Mouse (Mus musculus) hindbrain, embryonic 11.5 days (tissue): ENCODE measurements around the gene Gm28308. TPM values are rescaled to one million over a fixed set of nuclear protein-coding genes. Genes with fewer than 3 reads are reported as not detected.
A peak's percentile ranks its signal among the peaks of the same experiment; 100 is the strongest.

Experiments
- ATAC-seq: fragments of 200-750 bp; cut with Nextera tagmentation; 2 replicates; pipeline ENCODE4 v1.8.0; 2017; ENCODE audit warnings: mild to moderate bottlenecking, moderate TSS enrichment, moderate library complexity; ENCODE audit not compliant: low FRiP score
- DNase-seq: peaks from one replicate; pipeline ENCODE4 v3.0.0-alpha.2; 2015; ENCODE audit warnings: low spot score
- H3K27ac ChIP-seq: fragments of 300-500 bp; sonication (generic); 2 replicates; pipeline ENCODE4 v1.5.1; 2014; ENCODE audit warnings: mild to moderate bottlenecking, low read depth, low read length
- H3K27me3 ChIP-seq: fragments of 300-500 bp; sonication (generic); 2 replicates; pipeline ENCODE4 v1.6.1; 2014; ENCODE audit warnings: mild to moderate bottlenecking, low read length, moderate library complexity, mixed read lengths; ENCODE audit not compliant: control insufficient read depth, insufficient read depth
- H3K36me3 ChIP-seq: fragments of 300-500 bp; sonication (generic); 2 replicates; pipeline ENCODE4 v1.6.1; 2014; ENCODE audit warnings: mild to moderate bottlenecking, low read length, moderate library complexity, mixed read lengths; ENCODE audit not compliant: control insufficient read depth, insufficient read depth
- H3K4me1 ChIP-seq: fragments of 300-500 bp; sonication (generic); replicated peaks from 2 replicates; pipeline ENCODE4 v1.6.1; 2014; ENCODE audit warnings: low read length, mixed read lengths; ENCODE audit not compliant: control insufficient read depth, insufficient read depth
- H3K4me2 ChIP-seq: fragments of 300-500 bp; sonication (generic); replicated peaks from 2 replicates; pipeline ENCODE4 v1.6.1; 2014; ENCODE audit warnings: mild to moderate bottlenecking, low read depth, low read length
- H3K4me3 ChIP-seq: fragments of 300-500 bp; sonication (generic); 2 replicates; pipeline ENCODE4 v1.5.1; 2014; ENCODE audit warnings: low read depth, low read length
- H3K9ac ChIP-seq: fragments of 300-500 bp; sonication (generic); 2 replicates; pipeline ENCODE4 v1.6.1; 2014; ENCODE audit warnings: low read depth, low read length
- H3K9me3 ChIP-seq: fragments of 300-500 bp; sonication (generic); 2 replicates; pipeline ENCODE4 v1.6.1; 2016; ENCODE audit warnings: low read length; ENCODE audit not compliant: control insufficient read depth
- WGBS: fragments of 180-500 bp; shearing (Covaris S2); extraction: QIAGEN DNeasy Blood & Tissue Kit; methylation state at CpG from one replicate; pipeline ENCODE4 v1.1.7; 2014; 5-methylcytosine and 5-hydroxymethylcytosine counted together
- polyA plus RNA-seq: library from polyadenylated mRNA; unstranded; fragments of >200 nt; fragmentation: Nextera tagmentation; extraction: Ambion mirVana; gene quantifications from 2 replicates; pipeline ENCODE4 v1.2.1, GENCODE M21; 2014

Gene Gm28308
- polyA plus RNA-seq, 1 experiment from 2014 or later, result not detected

DNA sequence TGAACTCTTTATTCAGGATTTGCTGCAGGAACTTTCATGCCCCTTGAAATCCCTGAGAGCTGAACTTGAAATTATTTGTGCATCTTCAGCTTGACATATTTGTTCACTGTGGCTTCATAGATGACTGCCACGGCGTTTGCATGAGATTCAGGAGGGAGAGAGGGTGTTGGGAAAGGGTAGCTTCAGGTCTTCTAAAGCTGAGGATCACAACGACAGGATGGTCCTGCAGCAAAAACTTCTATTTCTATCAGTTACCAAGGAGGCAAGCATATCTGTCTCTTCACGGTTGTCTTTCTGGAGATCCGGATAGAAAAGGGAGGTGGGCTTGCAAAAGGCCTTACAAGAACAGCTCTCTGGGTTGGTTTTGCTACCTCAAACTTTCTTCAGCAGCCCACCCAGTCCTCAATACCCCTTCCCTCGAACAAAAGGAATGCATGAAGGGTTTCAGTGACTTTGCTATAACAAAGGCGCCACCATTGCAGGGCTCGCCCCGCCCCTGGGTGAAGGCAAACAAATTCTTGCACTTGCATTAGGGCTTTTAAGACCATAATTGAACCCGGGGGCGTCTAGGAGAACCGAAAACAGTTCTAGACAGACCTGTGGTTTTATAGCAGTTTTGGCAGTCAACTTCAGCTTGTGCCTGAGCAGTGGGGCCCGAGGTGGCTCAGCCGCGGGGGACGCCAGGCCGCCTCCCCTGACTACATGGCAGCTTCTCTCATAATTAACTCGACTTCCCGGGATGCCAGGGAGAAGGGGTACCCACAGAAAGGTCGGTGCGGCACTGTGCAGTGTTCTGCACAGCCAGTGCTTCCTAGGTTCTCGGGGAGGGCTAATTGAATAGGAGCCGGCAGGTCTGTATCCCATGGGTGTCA, 34.9 kb upstream of the Gm28308 start:
- Histone ChIP-seq H3K9ac (no peak overlapping the region), H3K4me3 (no peak overlapping the region), H3K36me3 (no peaks in the 10 kb centered on the region), H3K4me2 (no peak overlapping the region), H3K27ac (no peak overlapping the region), H3K9me3 (no peaks in the 10 kb centered on the region), H3K27me3 (peaks cover 95% of the 10 kb centered on the region), H3K4me1 (peaks cover 2% of the 10 kb centered on the region; the same call in 1 of the 2 replicates)
- WGBS, result 2% methylated on average over 23 of the region's 23 CpGs
- ATAC-seq (no peak), DNase-seq (peak; percentile 60)

DNA sequence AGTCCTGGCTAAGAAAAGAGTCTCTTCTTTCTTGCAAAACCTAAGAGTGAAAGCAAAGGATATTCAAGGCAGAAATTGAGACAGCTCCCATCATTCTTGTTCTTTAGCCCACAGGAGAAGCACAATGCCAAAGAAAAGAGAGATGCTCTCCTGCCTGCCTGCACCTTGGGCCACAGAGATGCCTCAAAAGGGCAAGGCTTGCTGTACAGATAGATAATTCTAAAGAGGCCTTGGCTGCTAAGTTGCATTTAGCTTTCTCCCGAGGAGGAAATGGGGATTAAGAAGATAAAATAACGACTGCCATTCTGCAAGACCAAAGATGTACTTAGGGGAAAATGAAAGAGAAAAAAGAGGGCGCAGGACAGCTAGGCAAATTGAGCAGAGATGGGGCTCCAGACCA, 33.8 kb upstream of the Gm28308 start:
- ATAC-seq (no peak), DNase-seq (peak; percentile 61)
- no peak overlapping the region for H3K9ac ChIP-seq
- 7% methylated on average over 3 of the region's 3 CpGs for WGBS
- H3K27me3 ChIP-seq, result peaks cover 95% of the 10 kb centered on the region
- H3K4me1 ChIP-seq, result peaks cover 2% of the 10 kb centered on the region; the same call in 1 of the 2 replicates
- no peak overlapping the region for H3K4me3 ChIP-seq
- no peak overlapping the region for H3K4me2 ChIP-seq
- no peak overlapping the region for H3K27ac ChIP-seq
- H3K36me3 ChIP-seq, result no peaks in the 10 kb centered on the region
- no peaks in the 10 kb centered on the region for H3K9me3 ChIP-seq

DNA sequence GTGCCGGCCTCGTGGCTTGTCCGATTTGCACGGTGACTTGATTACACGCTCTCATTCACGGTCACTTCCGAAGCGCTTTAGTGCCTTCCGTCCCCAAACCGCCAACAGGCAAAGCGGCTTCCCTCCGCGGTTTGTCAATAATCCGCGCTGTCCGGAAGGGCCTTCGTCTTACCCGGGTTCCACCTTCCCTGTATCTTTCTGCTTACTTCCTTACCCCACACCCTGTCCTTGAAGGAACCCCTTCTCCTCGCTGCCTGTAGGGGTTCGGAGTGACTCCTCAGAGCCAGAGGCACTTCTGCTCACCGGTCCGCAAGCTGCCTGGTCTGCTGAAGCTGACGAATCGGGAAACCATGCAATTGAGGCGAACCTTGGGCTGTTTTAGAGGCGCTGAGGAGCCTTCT, 33.3 kb upstream of the Gm28308 start:
- Histone ChIP-seq H3K9me3 (no peaks in the 10 kb centered on the region), H3K27ac (no peak overlapping the region), H3K36me3 (no peaks in the 10 kb centered on the region), H3K4me1 (peaks cover 2% of the 10 kb centered on the region; the same call in 1 of the 2 replicates), H3K4me2 (no peak overlapping the region), H3K4me3 (no peak overlapping the region), H3K9ac (no peak overlapping the region), H3K27me3 (peaks cover 95% of the 10 kb centered on the region)
- under 1% methylated on average over 26 of the region's 26 CpGs for WGBS
- no peak for ATAC-seq
- peak; percentile 67 for DNase-seq

DNA sequence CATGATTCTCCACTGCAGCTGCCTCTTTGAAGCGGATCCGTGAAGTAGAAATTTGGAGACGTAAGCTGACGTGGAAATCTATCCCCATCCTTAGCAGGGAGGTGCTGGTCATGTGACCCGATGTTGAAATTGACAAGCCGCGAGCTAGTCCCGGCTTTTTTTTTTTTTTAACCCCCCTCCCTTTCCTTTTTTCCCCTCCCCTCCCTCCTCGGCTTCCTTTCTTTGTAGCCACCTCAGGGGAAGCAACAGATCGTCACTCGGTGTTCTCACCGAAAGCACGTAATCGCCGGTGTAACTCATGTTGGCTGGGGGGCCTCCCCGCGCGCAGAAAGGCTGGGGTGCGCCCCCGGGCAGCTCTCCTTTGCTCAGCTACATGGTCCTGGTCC, 32.6 kb upstream of the Gm28308 start, which contains the start of gene Hoxa11:
TSS of gene Hoxa11 (minus strand) at position 54 of the 386 bp plus-strand sequence.
- Histone ChIP-seq H3K27ac (no peak within 1 kb of the TSS), H3K4me3 (no peak within 1 kb of the TSS), H3K4me2 (no peak within 1 kb of the TSS), H3K36me3 (no peaks in the 10 kb centered on the region), H3K9me3 (no peaks in the 10 kb centered on the region), H3K9ac (no peak within 1 kb of the TSS), H3K4me1 (peaks cover 2% of the 10 kb centered on the region; the same call in 1 of the 2 replicates), H3K27me3 (peaks cover 95% of the 10 kb centered on the region)
- WGBS, result under 1% methylated on average over 20 of the region's 20 CpGs
- ATAC-seq, result no peak
- DNase-seq, result no peak

DNA sequence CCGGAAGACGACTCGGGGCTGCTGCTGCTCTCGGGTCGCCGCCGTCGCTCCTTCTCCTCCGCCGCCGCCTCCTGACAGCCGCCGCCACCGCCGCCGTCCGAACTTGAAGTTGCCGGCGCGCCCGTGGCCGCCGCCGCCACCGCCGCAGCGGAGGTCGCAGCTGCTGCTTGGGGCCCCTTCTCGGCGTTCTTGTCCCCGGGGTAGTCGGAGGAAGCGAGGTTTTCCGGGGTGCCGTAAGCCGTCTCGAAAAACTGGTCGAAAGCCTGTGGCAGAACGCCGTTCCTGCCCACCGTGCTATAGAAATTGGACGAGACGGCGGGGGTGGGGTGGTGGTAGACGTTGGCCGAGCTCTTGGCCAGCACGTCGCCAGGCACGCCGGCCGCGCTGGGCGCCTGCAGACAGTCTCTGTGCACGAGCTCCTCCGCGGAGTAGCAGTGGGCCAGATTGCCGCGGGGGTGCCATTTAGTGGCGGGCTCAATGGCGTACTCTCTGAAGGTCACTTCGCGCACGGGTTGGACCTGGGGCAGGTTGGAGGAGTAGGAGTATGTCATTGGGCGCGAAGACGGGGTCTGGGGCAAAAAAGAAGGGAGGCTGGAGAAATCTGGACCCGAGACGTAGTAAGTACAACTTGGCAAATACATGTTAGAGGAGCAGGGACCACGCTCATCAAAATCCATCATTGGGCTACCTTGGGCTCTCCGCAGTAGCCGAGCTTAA, 32.1 kb upstream of the Gm28308 start:
- ATAC-seq (no peak), DNase-seq (peak; percentile 67)
- H3K27me3 ChIP-seq, result peaks cover 96% of the 10 kb centered on the region
- H3K9me3 ChIP-seq, result no peaks in the 10 kb centered on the region
- no peak overlapping the region for H3K9ac ChIP-seq
- no peak overlapping the region for H3K27ac ChIP-seq
- no peak overlapping the region for H3K4me3 ChIP-seq
- H3K4me1 ChIP-seq, result peaks cover 2% of the 10 kb centered on the region; the same call in 1 of the 2 replicates
- no peak overlapping the region for H3K4me2 ChIP-seq
- WGBS, result under 1% methylated on average over 69 of the region's 71 CpGs
- H3K36me3 ChIP-seq, result no peaks in the 10 kb centered on the region

- Histone ChIP-seq H3K4me2 (no peak overlapping the region), H3K27me3 (peaks cover 96% of the 10 kb centered on the region), H3K36me3 (no peaks in the 10 kb centered on the region), H3K9ac (no peak overlapping the region), H3K9me3 (no peaks in the 10 kb centered on the region), H3K4me3 (no peak overlapping the region), H3K4me1 (peaks cover 2% of the 10 kb centered on the region; the same call in 1 of the 2 replicates), H3K27ac (no peak overlapping the region)
- no peak for ATAC-seq
- 1% methylated on average over 23 of the region's 23 CpGs for WGBS
- peak; percentile 59 for DNase-seq
Observed at GRCm38 (mm10) chr6:52244471-52245039, 31.4 kb upstream of the Gm28308 start.

- Histone ChIP-seq H3K9me3 (no peaks in the 10 kb centered on the region), H3K4me2 (no peak overlapping the region), H3K4me3 (no peak overlapping the region), H3K4me1 (peaks cover 2% of the 10 kb centered on the region; the same call in 1 of the 2 replicates), H3K9ac (no peak overlapping the region), H3K27me3 (peaks cover 94% of the 10 kb centered on the region), H3K27ac (no peak overlapping the region), H3K36me3 (no peaks in the 10 kb centered on the region)
- DNase-seq (peak; percentile 58), ATAC-seq (no peak)
- 2% methylated on average over 12 of the region's 12 CpGs for WGBS
Observed at GRCm38 (mm10) chr6:52243681-52244121, 30.6 kb upstream of the Gm28308 start.

GRCm38 (mm10) chr6:52242801-52243332, 29.7 kb upstream of the Gm28308 start:
- Histone ChIP-seq H3K4me2 (no peak overlapping the region), H3K9ac (no peak overlapping the region), H3K4me3 (no peak overlapping the region)

More at GRCm38 (mm10) chr6:52242801-52243332, 29.7 kb upstream of the Gm28308 start:
- no peaks in the 10 kb centered on the region for H3K36me3 ChIP-seq
- 5% methylated on average over 4 of the region's 4 CpGs for WGBS
- no peak overlapping the region for H3K27ac ChIP-seq
- DNase-seq (no peak), ATAC-seq (no peak)
- no peaks in the 10 kb centered on the region for H3K9me3 ChIP-seq
- H3K27me3 ChIP-seq, result peaks cover 90% of the 10 kb centered on the region
- peaks cover 2% of the 10 kb centered on the region; the same call in 1 of the 2 replicates for H3K4me1 ChIP-seq
